ENCODE assay signal across 8 mouse cellular contexts in genomic region chr11:97314751-97315503, GRCm38 (mm10). TPM values are rescaled to one million over a fixed set of nuclear protein-coding genes. Genes with fewer than 3 reads are reported as not detected.
DNase-seq lines count a peak whose midpoint lies in the region; ATAC-seq lines count a peak whose summit lies in the region.

No protein-coding gene starts in this region.

- 39% methylated on average over 8 of the region's 8 CpGs for WGBS in lung, embryonic 16.5 days
- 49% methylated on average over 8 of the region's 8 CpGs for WGBS in forebrain, embryonic 11.5 days
- WGBS in limb, embryonic 15.5 days: 42% methylated on average over 8 of the region's 8 CpGs
- 43% methylated on average over 8 of the region's 8 CpGs for WGBS in stomach, embryonic 14.5 days

- H3K9me3 ChIP-seq in lung, embryonic 16.5 days (ENCODE audit: control insufficient read depth, low read length): no peaks in the 10 kb centered on the region
- H3K9me3 ChIP-seq in forebrain, embryonic 11.5 days (ENCODE audit: control insufficient read depth, low read length): no peaks in the 10 kb centered on the region
- no peaks in the 10 kb centered on the region for H3K9me3 ChIP-seq in limb, embryonic 15.5 days
- no peaks in the 10 kb centered on the region for H3K9me3 ChIP-seq in stomach, embryonic 14.5 days (ENCODE audit: control insufficient read depth, low read depth, low read length)

- ATAC-seq in lung, embryonic 16.5 days (ENCODE audit: low read depth): no peak
- ATAC-seq in forebrain, embryonic 11.5 days (replicated peaks; ENCODE audit: low FRiP score): no peak
- no peak for ATAC-seq in limb, embryonic 15.5 days (ENCODE audit: insufficient number of reproducible peaks, low FRiP score, low TSS enrichment, low read depth)
- no peak for ATAC-seq in stomach, embryonic 14.5 days (ENCODE audit: insufficient number of reproducible peaks, insufficient read depth, low FRiP score, low read depth)

- peak overlapping the region; percentile 52 for H3K4me2 ChIP-seq in lung, embryonic 16.5 days (ENCODE audit: low read depth, low read length)
- H3K4me2 ChIP-seq in forebrain, embryonic 11.5 days (ENCODE audit: low read depth, low read length, severe bottlenecking): peak overlapping the region; percentile 33; the same call in 1 of the 2 replicates
- H3K4me2 ChIP-seq in limb, embryonic 15.5 days: peak overlapping the region; percentile 43
- H3K4me2 ChIP-seq in stomach, embryonic 14.5 days (replicated peaks; ENCODE audit: low read depth, low read length): peak overlapping the region; percentile 35

- no peak for DNase-seq in lung, postnatal 14 days
- no peak for DNase-seq in forebrain, embryonic 11.5 days (ENCODE audit: low spot score)
- no peak for DNase-seq in retina, embryonic 14.5 days (ENCODE audit: low spot score)
- DNase-seq in urinary bladder, postnatal 10 days (ENCODE audit: low spot score): no peak
- no peak for DNase-seq in urinary bladder, postnatal 36 days (ENCODE audit: low spot score in 2 of 2)

- peak overlapping the region; percentile 73 for H3K4me3 ChIP-seq in lung, embryonic 16.5 days (ENCODE audit: low read length)
- no peak overlapping the region; the same call in 1 of the 2 replicates for H3K4me3 ChIP-seq in forebrain, embryonic 11.5 days (ENCODE audit: low read depth, low read length)
- H3K4me3 ChIP-seq in limb, embryonic 15.5 days: peak overlapping the region; percentile 50
- H3K4me3 ChIP-seq in stomach, embryonic 14.5 days (ENCODE audit: low read depth, low read length): peak overlapping the region; percentile 43

- H3K27ac ChIP-seq in lung, embryonic 16.5 days (ENCODE audit: low read length): peak overlapping the region; percentile 61
- H3K27ac ChIP-seq in forebrain, embryonic 11.5 days (ENCODE audit: low read depth, low read length): no peak overlapping the region
- peak overlapping the region; percentile 67 for H3K27ac ChIP-seq in limb, embryonic 15.5 days
- peak overlapping the region; percentile 71; the same call in 1 of the 2 replicates for H3K27ac ChIP-seq in stomach, embryonic 14.5 days (ENCODE audit: low read length)

- H3K36me3 ChIP-seq in lung, embryonic 16.5 days (ENCODE audit: control insufficient read depth, insufficient read depth, low read length): no peaks in the 10 kb centered on the region
- H3K36me3 ChIP-seq in forebrain, embryonic 11.5 days (ENCODE audit: control insufficient read depth, insufficient read depth, low read length): no peaks in the 10 kb centered on the region
- H3K36me3 ChIP-seq in limb, embryonic 15.5 days: no peaks in the 10 kb centered on the region; the same call in 1 of the 2 replicates
- no peaks in the 10 kb centered on the region; the same call in 1 of the 2 replicates for H3K36me3 ChIP-seq in stomach, embryonic 14.5 days (ENCODE audit: control insufficient read depth, insufficient read depth, low read length)

- no peak overlapping the region for H3K9ac ChIP-seq in lung, embryonic 16.5 days (ENCODE audit: low read length)
- no peak overlapping the region; the same call in 1 of the 2 replicates for H3K9ac ChIP-seq in forebrain, embryonic 11.5 days (ENCODE audit: low read length)
- no peak overlapping the region for H3K9ac ChIP-seq in limb, embryonic 15.5 days
- H3K9ac ChIP-seq in stomach, embryonic 14.5 days (replicated peaks; ENCODE audit: low read depth, low read length): no peak overlapping the region

- H3K4me1 ChIP-seq in lung, embryonic 16.5 days (replicated peaks; ENCODE audit: control insufficient read depth, insufficient read depth, low read length): peaks cover 21% of the 10 kb centered on the region
- no peaks in the 10 kb centered on the region; the same call in 1 of the 2 replicates for H3K4me1 ChIP-seq in forebrain, embryonic 11.5 days (replicated peaks; ENCODE audit: control insufficient read depth, insufficient read depth, low read length)
- H3K4me1 ChIP-seq in limb, embryonic 15.5 days: peaks cover 22% of the 10 kb centered on the region
- H3K4me1 ChIP-seq in stomach, embryonic 14.5 days (ENCODE audit: control insufficient read depth, insufficient read depth, low read length): peaks cover 10% of the 10 kb centered on the region; the same call in 1 of the 2 replicates

- H3K27me3 ChIP-seq in lung, embryonic 16.5 days (ENCODE audit: control insufficient read depth, insufficient read depth, low read depth, low read length): no peaks in the 10 kb centered on the region
- no peaks in the 10 kb centered on the region for H3K27me3 ChIP-seq in forebrain, embryonic 11.5 days (ENCODE audit: control insufficient read depth, insufficient read depth, low read length)
- H3K27me3 ChIP-seq in limb, embryonic 15.5 days: no peaks in the 10 kb centered on the region
- H3K27me3 ChIP-seq in stomach, embryonic 14.5 days (ENCODE audit: control insufficient read depth, insufficient read depth, low read length): no peaks in the 10 kb centered on the region

RNA-seq across cellular contexts. Expression of gene Mrpl45, which starts 0.6 kb away (rescaled TPM):
- polyA plus RNA-seq in lung, embryonic 16.5 days (2015; fragmentation: Nextera tagmentation; extraction: Ambion mirVana): 42.2 and 43.0 TPM in 2 replicates
- polyA plus RNA-seq in forebrain, embryonic 11.5 days (2014; fragmentation: Nextera tagmentation; extraction: Ambion mirVana): 55.9 and 59.9 TPM in 2 replicates
- polyA plus RNA-seq in limb, embryonic 15.5 days (2015; fragmentation: Nextera tagmentation; extraction: Ambion mirVana): 37.6 and 41.4 TPM in 2 replicates
- polyA plus RNA-seq in stomach, embryonic 14.5 days (2014; fragmentation: Nextera tagmentation; extraction: Ambion mirVana): 42.3 and 43.3 TPM in 2 replicates

RNA-seq across cellular contexts. Expression of gene Npepps, which starts 34.5 kb away (rescaled TPM):
- 74.5 and 86.5 TPM in 2 replicates for polyA plus RNA-seq in lung, embryonic 16.5 days (2015; fragmentation: Nextera tagmentation; extraction: Ambion mirVana)
- polyA plus RNA-seq in forebrain, embryonic 11.5 days (2014; fragmentation: Nextera tagmentation; extraction: Ambion mirVana): 108 and 122 TPM in 2 replicates
- 95.9 and 108 TPM in 2 replicates for polyA plus RNA-seq in limb, embryonic 15.5 days (2015; fragmentation: Nextera tagmentation; extraction: Ambion mirVana)
- polyA plus RNA-seq in stomach, embryonic 14.5 days (2014; fragmentation: Nextera tagmentation; extraction: Ambion mirVana): 90.7 and 101 TPM in 2 replicates

RNA-seq across cellular contexts. Expression of gene Gpr179, which starts 37.0 kb away (rescaled TPM):
- 0.11 and 0.14 TPM in 2 replicates for polyA plus RNA-seq in lung, embryonic 16.5 days (2015; fragmentation: Nextera tagmentation; extraction: Ambion mirVana)
- polyA plus RNA-seq in forebrain, embryonic 11.5 days (2014; fragmentation: Nextera tagmentation; extraction: Ambion mirVana): 0.03 TPM in 2 replicates
- polyA plus RNA-seq in limb, embryonic 15.5 days (2015; fragmentation: Nextera tagmentation; extraction: Ambion mirVana): 0.09 and 0.10 TPM in 2 replicates
- polyA plus RNA-seq in stomach, embryonic 14.5 days (2014; fragmentation: Nextera tagmentation; extraction: Ambion mirVana): 0.16 and 0.24 TPM in 2 replicates

RNA-seq across cellular contexts. Expression of gene Socs7, which starts 47.4 kb away (rescaled TPM):
- 3.2 TPM in 2 replicates for polyA plus RNA-seq in lung, embryonic 16.5 days (2015; fragmentation: Nextera tagmentation; extraction: Ambion mirVana)
- 4.3 and 4.5 TPM in 2 replicates for polyA plus RNA-seq in forebrain, embryonic 11.5 days (2014; fragmentation: Nextera tagmentation; extraction: Ambion mirVana)
- 3.4 and 4.4 TPM in 2 replicates for polyA plus RNA-seq in limb, embryonic 15.5 days (2015; fragmentation: Nextera tagmentation; extraction: Ambion mirVana)
- 2.8 and 3.0 TPM in 2 replicates for polyA plus RNA-seq in stomach, embryonic 14.5 days (2014; fragmentation: Nextera tagmentation; extraction: Ambion mirVana)
